Mouse (Mus musculus): ENCODE data around the gene Tnfsf15.

The Tnfsf15 gene

DNA sequence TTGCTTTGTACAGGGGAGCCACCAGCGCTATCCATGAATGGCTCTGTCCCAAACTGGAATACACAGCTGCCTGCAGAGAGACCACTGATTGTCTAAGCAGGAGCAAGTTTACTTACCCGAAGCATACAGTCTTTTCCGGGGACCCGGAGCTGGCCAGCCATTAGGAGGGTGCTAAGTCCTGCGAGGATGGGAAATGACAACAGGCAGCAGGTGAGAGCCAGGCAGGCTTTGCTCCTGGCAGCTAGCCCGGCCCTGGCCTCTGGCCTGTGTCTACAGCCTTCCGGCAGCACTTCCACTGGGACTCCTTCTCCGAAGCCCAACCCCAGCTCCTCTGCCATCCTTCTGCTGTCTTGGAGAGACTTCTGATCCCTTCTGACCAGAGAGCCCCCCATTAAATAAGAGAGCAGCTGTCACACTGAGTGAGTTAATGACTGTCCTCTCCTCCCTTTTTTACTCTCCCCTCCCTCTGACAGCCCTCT lies at the start of gene Tnfsf15:
Gene Tnfsf15 (minus strand): TSS at position 421 of the 479 bp plus-strand sequence.
- no peak for DNase-seq (ENCODE audit: low read depth, low spot score)

DNA sequence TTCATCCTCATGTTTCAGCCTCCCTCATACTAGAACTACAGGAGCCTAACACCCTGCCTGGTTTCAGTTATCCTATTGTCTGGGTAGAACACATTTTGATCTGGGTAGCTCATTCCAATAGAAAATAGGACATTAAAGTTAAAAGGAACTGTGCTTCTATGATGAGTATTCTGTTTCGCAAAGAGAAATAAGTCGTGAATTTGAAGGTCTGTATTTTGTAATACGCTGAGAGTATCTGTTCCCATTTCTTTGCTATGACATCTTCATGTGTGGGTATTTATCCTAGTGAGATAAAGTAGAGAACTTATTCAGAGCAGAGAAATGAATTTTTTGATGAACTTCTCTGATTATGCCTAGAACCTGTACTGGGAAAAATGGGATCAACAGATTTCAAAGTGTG lies 47.4 kb upstream of the Tnfsf15 start:
- DNase-seq (ENCODE audit: low read depth, low spot score), result no peak

DNA sequence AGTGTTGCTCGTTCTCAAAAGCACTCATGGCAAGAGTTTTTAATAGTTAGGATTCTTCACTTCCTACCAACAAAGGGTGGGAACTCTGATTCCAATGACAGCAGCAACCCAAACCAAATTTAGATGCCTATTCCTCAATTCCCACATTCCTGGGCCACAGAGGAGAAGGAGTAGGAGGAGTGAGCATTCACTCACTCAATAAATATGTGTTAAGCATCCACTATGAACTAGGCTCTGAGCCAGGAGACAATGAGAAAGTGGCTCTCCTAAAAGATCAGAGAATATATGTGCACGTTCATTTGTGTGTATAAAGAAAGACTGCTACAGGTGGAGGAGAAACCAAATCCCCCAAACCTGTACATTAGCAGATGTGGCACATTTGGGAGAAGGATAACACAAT lies 40.6 kb upstream of the Tnfsf15 start:
- DNase-seq (ENCODE audit: low read depth, low spot score), result no peak

DNA sequence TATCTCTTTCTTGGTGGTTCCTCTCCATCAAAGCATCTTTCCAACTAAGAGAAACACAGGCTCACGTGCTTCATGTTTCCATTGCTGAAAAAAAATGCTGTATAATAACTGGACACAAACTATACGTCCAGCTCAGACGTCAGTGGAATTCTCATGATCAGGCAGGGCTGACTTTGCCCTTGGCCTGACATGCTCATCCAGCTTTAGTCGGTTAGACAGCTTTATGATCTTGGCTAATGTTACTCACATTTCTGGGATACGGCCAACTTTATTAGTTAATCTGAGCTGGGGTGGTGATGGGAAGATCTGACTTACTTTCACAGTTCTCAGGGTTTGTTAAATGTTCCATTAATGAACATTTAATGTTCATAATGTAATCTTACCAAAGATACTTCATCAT lies 38.9 kb upstream of the Tnfsf15 start:
- no peak for DNase-seq (ENCODE audit: low read depth, low spot score)

DNA sequence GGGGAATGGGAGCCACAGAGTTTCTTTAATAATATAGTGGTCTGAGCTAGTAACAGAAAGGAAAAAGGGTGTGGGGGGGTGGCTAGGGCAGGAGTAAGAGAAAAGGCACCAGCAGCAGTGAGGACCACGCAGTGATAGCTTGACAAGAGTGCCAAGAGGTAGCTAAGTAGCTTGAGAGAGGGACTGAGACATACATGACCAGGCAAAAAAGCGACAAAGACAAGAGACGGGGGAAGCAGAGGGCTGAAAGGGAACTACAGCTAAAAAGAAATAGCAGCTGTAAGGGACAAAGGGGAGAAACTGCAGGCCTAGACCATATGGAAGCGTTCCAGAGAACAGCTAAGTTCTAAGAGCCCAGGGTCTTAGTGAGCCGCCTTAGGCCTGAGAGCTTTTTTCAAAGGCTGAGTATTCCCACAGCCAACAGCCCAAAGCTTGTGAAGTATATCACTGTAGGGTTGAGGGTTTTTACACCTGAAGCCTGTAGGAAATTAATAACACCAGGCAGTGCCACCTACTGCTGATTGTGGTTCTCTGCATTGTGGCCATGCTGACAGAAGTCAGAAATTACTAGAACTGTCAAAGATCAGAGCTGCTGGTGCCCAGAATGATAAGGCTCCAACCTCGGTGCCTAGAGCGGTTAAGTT lies 38.2 kb upstream of the Tnfsf15 start:
- peak; percentile 9 for DNase-seq (ENCODE audit: low read depth, low spot score)

DNA sequence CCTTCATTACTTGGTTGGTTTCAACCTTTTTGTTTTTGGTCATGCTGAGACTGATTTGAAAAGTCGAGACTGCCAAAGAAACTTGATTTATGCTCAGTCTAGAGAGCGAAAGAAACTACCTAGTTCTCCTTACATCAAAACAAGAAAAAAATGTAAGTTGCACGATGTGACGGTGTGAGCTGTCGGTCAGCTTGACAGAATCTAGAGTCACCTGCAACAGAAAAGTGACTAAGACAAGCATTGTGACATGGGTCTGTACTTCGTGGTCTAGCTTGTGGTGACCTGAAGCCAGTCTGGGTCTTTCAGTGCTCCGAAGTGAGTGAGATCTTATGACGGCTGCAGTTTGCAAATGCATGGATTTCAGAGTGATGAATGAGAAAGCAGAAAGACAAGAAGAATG lies 32.3 kb upstream of the Tnfsf15 start:
- no peak for DNase-seq (ENCODE audit: low read depth, low spot score)

DNA sequence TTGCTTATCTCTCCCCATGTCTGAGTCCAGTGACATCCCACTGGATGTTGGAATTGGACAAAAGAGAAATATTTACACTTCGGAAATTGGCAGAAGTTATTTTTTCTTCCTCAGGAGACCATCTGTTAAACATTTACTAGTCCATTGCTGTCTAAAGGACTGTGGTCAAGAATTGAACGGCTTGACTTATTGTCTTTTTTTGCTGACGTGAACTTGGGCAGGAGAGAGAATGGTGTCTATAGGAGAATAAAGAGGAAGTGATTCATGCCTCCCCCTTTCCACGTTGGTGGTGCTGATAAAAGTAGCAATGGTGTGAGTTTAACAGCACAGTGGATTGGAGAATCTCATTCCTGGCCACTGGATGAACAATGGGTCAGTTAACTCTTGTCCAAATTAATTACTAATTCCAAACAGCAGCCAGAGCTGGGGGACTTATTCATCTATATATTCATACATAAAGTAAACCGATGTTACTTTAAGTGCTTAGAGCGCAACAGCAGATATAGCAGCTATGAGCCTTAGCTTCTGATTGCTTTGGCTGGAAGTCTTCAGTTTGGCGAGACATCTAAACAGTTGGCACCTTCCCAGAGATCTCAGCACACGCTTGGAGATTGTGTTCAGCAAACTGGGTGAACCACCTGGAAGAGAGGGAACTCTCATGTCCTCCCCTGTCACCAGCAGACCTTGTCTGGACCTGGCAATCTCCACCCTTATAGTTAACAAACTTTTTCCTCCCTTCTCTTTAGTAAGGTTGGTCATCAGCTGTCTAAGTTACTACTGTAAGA lies 28.6 kb upstream of the Tnfsf15 start:
- DNase-seq (ENCODE audit: low read depth, low spot score), result no peak

DNA sequence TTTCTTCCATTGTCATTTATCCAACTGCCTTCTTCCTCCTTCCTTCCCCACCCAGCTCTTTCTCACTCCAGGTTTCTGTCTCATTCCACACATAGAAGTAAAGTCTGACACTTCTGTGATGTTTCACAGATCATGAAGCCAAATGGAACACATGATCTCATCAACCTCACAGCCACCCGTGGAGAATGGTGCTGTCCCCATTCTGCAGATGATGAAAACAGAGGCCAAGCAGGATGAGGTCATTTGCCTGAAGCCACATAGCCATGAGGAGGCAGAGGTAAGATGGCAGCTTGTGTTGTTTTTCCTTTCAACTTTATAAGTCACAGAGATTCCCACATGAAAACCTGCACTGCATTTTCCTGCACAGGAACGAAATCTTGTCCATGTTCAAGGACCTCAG lies 27.6 kb upstream of the Tnfsf15 start:
- DNase-seq (ENCODE audit: low read depth, low spot score), result no peak

DNA sequence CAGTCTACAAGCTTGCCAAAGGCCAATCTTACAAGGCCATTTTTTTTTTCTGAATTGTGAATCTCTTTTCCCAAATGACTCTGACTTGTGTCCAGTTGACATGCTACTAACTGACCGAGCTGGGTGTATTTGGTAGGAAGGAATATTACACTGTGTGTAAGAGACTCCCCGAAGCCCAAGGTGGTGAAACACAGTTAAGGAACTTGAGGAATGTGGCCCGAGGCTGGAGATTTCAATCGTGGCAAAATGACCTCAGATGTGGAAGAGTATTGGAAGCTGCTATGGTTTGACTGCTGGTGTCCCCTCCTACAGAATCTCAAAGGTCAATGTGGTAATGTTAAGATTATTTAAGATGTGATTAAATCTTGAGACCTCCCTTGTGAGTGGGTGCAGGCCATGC lies 26.4 kb upstream of the Tnfsf15 start:
- DNase-seq (ENCODE audit: low read depth, low spot score), result no peak

DNA sequence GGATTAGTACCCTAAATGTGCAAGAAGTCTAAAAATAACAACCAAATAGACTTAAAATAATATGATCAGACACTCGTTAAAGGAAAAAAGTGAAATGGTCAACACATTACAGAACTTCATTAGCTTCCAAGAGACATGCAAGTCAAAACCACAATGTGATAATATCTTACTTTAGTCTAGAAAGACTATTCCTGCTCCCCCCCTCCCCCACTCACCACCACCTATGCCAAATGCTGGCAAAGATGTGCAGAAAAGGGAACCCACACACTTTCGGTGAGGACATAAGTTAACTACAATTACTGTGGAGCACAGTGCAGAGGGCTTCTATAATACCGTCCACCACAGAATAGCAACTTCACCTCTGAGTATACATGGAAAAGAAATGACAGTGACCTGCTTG lies 24.2 kb upstream of the Tnfsf15 start:
- peak; percentile 5 for DNase-seq (ENCODE audit: low read depth, low spot score)

DNA sequence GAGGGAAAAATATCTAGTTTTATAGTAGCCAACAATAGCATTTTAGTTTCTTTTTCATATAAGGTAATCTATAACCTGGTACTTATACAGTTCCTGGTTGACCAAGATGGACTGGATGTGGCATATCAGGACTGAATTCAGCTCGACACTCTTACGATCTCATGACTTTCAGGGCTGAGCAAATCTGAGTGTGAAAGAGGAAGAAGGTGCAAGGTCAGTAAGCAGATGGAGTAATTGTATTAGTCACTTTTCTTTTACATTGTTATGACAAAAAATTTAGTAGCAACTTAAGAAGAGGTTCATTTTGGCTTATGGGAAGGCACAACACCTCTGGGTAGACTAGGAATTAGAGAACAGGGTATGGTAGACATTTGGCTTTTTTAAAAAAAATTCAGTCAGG lies 20.1 kb upstream of the Tnfsf15 start:
- no peak for DNase-seq (ENCODE audit: low read depth, low spot score)

DNA sequence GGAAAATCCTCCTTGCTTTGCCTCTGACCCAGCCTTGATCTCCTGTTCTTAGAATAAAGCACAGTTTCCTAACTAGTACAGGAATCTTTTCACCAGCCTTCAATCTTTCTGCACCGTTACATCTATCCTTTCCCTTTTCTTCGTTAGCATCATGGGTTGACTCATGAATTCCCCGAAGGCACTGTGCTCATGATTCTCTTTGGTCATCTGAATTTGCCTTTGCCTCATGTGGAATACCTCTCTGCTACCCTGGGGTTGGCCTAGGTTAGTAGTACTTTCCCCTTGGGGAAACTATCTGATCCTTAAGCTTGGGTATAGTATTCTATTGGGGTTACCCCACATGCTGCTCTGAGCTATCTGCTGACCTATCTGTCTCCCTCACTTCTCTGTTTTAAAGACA lies 15.0 kb upstream of the Tnfsf15 start:
- DNase-seq (ENCODE audit: low read depth, low spot score), result no peak

DNA sequence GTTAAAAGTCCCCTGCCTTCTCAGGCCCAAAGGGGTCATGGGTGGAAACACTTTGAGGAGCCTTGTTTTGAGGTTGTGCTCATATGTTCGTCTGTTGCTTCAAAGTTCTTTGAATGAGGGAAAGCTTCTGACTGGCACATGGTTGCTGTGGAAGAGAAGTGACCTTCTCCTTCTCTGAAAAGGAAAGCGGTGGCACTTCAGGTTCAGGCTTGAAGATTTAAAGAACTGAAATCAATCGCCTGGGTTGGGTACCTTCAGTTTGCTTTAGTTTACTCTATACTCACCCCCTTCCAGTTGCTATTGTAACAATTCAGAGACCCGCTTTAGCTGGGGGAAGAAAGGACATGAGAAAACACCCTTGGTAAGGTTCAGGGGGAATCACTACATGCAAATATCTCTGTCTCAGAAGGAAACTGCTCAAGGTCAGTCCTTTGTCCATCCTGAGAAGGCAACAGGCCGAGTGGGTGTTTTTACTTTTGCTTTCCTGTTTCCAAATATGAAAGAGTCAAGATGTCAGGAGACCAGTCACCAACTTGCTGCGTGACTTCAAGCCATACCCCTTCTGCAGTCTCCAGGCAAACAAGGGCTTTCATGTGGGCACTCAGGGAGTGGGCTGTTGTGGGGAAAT lies 12.7 kb upstream of the Tnfsf15 start:
- DNase-seq (ENCODE audit: low read depth, low spot score), result no peak

DNA sequence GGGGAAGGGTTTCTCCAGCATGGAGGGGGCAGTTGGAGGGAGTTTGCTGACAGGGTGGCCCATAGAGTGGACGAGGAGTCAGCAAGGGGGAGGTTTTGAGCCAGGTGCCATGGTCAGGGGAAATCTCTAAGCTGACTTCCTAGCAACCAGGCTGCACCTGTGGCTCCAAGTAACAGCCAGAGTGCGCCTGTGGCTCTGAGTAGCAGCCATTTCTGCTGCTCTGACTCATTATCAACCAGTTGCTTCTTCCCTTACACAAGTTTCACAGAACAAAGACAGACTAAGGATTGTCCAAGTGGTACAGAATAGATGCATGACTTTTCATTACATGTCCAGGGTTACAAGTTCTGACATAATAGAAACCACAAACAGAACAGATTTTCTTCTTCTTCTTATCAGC lies 11.2 kb upstream of the Tnfsf15 start:
- DNase-seq (ENCODE audit: low read depth, low spot score), result no peak

DNA sequence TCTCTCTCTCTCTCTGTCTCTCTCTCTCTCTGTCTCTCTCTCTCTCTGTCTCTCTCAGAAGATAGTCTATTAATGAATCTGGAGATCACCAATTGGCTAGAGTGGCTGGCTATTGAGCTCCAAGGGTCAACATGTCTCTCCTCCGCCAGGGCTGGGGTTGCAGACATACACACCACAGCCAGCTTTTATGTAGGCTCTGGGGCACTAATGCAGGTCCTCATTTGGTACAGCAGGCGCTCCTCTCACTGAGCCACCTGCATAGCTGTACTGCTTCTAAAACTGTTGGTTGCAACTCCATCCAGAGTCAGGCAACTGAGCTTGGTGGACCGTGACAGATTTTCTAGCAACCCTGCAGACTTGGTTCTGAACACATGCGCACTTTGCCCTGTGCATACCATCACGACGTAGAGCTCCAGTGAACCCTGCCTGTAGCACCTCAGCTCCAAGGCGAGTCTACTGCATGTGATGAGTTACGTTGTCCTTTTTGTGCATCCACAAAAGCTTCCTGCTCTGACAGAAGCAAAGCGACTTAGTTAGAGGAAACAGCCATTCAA lies 9.6 kb upstream of the Tnfsf15 start:
- DNase-seq (ENCODE audit: low read depth, low spot score), result no peak

DNA sequence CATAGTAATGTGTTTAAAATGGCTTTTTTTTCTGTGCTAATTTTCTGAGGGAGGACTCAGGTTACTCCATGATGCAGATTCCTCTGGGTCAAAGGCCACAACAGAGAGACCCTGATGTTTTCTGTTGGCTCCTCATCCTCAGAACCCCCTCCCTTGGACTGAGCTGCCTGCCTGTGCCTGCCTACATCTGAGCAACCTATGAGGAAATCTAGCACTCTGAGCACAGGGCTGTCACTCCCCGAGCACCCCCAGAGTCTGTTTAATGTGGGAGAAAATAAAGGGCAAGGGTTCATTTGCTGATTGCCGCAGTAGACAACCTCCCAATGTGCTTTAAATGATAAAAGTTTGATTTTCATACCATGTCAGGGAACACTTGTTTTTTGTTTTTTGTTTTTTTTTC lies 8.9 kb upstream of the Tnfsf15 start:
- DNase-seq (ENCODE audit: low read depth, low spot score), result no peak

DNA sequence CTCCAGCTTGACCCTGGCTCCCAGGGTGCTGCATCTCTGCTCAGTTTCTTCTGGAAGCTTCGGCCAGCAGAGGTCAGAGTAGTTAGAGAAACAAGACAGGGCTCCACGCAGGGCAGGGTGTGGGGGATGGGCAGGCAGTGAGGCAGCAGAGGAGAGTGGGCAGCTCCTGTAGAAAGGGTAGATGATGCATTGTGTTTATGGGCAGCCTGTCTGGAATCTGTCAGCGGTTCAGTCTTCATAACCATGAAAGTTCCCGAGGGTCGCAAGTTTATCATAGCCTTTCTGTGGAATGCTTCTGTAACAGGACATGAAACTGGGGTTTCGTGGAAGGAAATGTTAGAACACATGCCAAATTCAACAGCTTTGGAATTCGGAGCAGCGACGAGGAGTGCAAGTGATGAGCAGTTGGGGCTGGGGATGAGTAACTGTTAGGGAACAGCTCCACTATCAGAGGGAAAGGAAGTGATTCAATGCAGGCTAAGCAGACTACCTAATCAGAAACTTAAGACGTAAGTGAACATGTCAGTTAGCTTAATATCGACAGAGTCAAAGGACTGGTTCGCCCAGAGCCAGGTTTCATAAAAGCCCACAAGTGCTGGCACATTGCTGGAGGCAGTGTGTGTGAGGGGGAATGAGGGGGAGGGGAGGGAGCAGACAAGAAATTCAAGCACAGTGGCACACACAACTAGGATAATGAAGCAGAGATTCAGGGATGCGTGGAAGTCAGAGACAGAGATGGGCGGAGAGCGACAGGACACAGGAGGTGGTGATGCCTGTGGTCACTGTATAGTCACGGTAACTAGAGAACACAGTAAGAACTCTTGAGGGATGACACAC lies 8.0 kb upstream of the Tnfsf15 start:
- peak; percentile 46 for DNase-seq (ENCODE audit: low read depth, low spot score)

DNA sequence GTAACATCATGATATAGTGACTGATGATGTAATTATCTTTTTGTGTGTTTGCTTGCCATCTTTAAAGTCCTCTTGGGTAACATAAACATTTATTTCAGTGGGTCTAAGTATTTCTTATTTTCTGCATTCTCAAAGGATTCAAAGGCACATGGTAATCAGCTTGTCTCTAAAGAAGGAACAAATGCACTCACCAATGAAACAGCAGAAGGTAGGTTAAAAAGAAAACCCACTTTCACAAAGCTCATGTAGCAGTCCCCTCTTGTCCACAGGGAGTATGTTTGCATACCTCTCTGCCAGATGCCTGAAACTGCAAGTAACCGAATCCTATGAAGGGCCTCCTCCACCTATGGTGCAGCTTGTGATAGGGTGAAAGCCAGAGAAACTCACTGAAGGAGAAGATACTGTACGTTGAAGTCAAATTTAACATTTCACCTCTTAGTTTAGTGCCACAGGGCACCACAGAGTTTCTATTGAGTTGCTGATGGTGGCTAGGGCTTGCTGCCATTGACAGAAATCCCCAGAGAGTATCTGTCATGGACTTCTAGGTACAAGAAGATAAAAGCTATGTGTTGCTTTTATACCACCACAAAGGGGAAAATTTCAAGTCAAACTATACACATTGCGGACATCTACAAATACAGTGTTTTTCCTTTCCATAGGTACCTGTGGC lies 3.3 kb upstream of the Tnfsf15 start:
- DNase-seq (ENCODE audit: low read depth, low spot score), result no peak

DNA sequence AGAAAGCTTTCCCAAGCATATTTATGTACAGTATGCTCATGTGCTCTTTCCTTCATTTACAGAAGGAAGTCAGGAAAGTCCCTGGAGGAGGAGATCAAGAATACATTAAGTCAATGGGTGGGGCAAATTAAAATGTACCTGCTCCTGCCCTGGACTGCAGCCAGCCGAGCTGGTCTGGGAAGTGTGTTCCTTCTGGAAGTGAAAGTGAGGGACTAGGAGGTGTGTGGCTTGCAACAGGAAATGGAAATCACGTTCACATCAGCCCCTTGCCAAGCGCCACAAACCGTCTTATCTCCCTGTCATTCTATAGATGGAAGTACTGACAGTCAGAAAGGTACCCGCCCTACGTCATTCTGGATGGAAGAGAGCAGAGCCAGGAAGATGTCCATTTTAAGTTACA lies 358 bp upstream of the Tnfsf15 start:
- DNase-seq (ENCODE audit: low read depth, low spot score), result peak; percentile 24

DNA sequence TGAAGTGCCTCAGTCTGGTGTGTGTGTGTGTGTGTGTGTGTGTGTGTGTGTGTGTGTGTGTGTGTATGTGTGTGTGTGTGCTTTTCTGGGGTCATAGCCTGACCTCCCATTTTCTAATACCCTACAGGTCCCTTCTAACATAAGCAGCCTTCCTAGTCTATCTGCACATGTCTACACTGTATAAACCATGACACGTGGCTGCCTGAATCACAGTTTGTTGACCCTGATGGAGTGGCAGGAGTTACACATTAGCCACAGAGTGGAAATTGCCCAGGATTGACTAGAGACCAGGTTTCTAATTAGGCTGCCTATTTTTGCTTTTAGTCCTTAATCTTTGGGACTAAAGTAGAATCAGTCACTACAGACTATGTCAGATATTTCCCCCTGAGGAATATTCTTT lies 1.3 kb downstream of the Tnfsf15 start:
- DNase-seq (ENCODE audit: low read depth, low spot score), result no peak

DNA sequence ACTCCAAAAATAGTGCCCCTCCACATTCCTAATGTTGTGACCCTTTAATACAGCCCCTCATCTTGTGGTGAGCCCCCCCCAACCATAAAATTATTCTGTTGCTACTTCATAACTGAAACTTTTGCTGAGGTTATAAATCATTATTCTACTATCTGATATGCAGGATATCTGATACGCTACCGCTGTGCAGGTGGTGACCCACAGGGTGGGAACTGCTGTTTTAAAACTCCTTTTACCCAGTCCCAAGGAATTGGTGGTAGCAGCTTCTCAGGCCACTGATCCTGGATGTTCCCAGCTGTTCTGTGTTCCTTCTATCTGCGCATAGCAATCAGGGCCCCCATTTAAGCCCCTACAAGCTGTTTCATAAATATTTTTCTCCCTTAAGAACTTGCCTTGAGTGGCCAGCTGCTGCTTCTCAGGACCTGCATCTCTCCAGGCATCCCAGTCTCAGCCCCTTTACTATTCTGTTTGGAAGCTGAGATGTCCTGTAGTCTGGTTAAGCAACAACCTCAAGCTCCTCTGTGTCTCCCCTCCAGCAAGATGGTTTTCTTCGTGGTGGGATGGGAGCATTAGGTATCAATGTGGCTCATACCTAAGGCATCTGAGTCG lies 2.0 kb downstream of the Tnfsf15 start:
- no peak for DNase-seq (ENCODE audit: low read depth, low spot score)
